Mouse (Mus musculus) heart, embryonic 16.5 days (tissue): ENCODE measurements around the gene Pdp2. TPM values are rescaled to one million over a fixed set of nuclear protein-coding genes. Genes with fewer than 3 reads are reported as not detected.
A peak's percentile ranks its signal among the peaks of the same experiment; 100 is the strongest.

Source experiments
- ATAC-seq: fragments of 200-750 bp; cut with Nextera tagmentation; replicated peaks from 2 replicates; pipeline ENCODE4 v1.8.0; 2017; ENCODE audit warnings: moderate number of reproducible peaks; ENCODE audit not compliant: insufficient read depth, low FRiP score; ENCODE audit errors: extremely low read depth
- H3K27ac ChIP-seq: fragments of 300-500 bp; sonication (generic); 2 replicates; pipeline ENCODE4 v1.5.1; 2014; ENCODE audit warnings: mild to moderate bottlenecking, low read length, control low read depth, moderate library complexity
- H3K27me3 ChIP-seq: fragments of 300-500 bp; sonication (generic); 2 replicates; pipeline ENCODE4 v1.6.1; 2014; ENCODE audit warnings: low read length, mixed read lengths; ENCODE audit not compliant: control insufficient read depth, insufficient read depth
- H3K36me3 ChIP-seq: fragments of 300-500 bp; sonication (generic); 2 replicates; pipeline ENCODE4 v1.6.1; 2014; ENCODE audit not compliant: control insufficient read depth, insufficient read depth
- H3K4me1 ChIP-seq: fragments of 300-500 bp; sonication (generic); 2 replicates; pipeline ENCODE4 v1.6.1; 2014; ENCODE audit warnings: low read length, mixed read lengths; ENCODE audit not compliant: control insufficient read depth, insufficient read depth
- H3K4me2 ChIP-seq: fragments of 300-500 bp; sonication (generic); 2 replicates; pipeline ENCODE4 v1.6.1; 2014; ENCODE audit warnings: low read depth, mild to moderate bottlenecking, control low read depth, low read length
- H3K4me3 ChIP-seq: fragments of 300-500 bp; sonication (generic); 2 replicates; pipeline ENCODE4 v1.5.1; 2014; ENCODE audit warnings: mild to moderate bottlenecking, control low read depth, low read length
- H3K9ac ChIP-seq: fragments of 300-500 bp; sonication (generic); 2 replicates; pipeline ENCODE4 v1.6.1; 2014; ENCODE audit warnings: low read length, control low read depth
- H3K9me3 ChIP-seq: fragments of 300-500 bp; sonication (generic); replicated peaks from 2 replicates; pipeline ENCODE4 v1.6.1; 2016; ENCODE audit warnings: low read length; ENCODE audit not compliant: control insufficient read depth
- WGBS: fragments of 180-500 bp; shearing (Covaris S2); extraction: QIAGEN DNeasy Blood & Tissue Kit; methylation state at CpG from one replicate; pipeline ENCODE4 v1.1.7; 2014; 5-methylcytosine and 5-hydroxymethylcytosine counted together
- polyA plus RNA-seq: library from polyadenylated mRNA; unstranded; fragments of >200 nt; fragmentation: Nextera tagmentation; extraction: Ambion mirVana; gene quantifications from 2 replicates; pipeline ENCODE4 v1.2.1, GENCODE M21; 2015

Pdp2 gene
- polyA plus RNA-seq, 1 experiment from 2014 or later, result 6.2 TPM

GRCm38 (mm10) chr8:104627065-104627740, 36.0 kb downstream of the Pdp2 start:
- peak overlapping the region; percentile 96 for H3K27ac ChIP-seq

GRCm38 (mm10) chr8:104628402-104628801, 37.2 kb downstream of the Pdp2 start:
- no peaks in the 10 kb centered on the region for H3K27me3 ChIP-seq
- H3K27ac ChIP-seq, result peak overlapping the region; percentile 96
- ATAC-seq, result no peak
- peaks cover 16% of the 10 kb centered on the region for H3K36me3 ChIP-seq
- peak overlapping the region; percentile 95 for H3K9ac ChIP-seq
- peak overlapping the region; percentile 76 for H3K4me2 ChIP-seq
- peaks cover 43% of the 10 kb centered on the region for H3K4me1 ChIP-seq
- 75% methylated on average over 21 of the region's 21 CpGs for WGBS
- no peaks in the 10 kb centered on the region for H3K9me3 ChIP-seq
- H3K4me3 ChIP-seq, result peak overlapping the region; percentile 84

More at GRCm38 (mm10) chr8:104627065-104627740, 36.0 kb downstream of the Pdp2 start:
- Histone ChIP-seq H3K9me3 (no peaks in the 10 kb centered on the region), H3K36me3 (peaks cover 16% of the 10 kb centered on the region), H3K27me3 (no peaks in the 10 kb centered on the region), H3K4me3 (no peak overlapping the region), H3K4me1 (peaks cover 36% of the 10 kb centered on the region), H3K9ac (peak overlapping the region; percentile 53), H3K4me2 (no peak overlapping the region)
- WGBS, result 52% methylated on average over 4 of the region's 4 CpGs
- no peak for ATAC-seq

GRCm38 (mm10) chr8:104629306-104630110, 38.3 kb downstream of the Pdp2 start:
- H3K27me3 ChIP-seq, result no peaks in the 10 kb centered on the region
- peaks cover 44% of the 10 kb centered on the region for H3K4me1 ChIP-seq
- peak overlapping the region; percentile 95 for H3K9ac ChIP-seq
- no peaks in the 10 kb centered on the region for H3K9me3 ChIP-seq
- peak overlapping the region; percentile 76 for H3K4me2 ChIP-seq
- H3K4me3 ChIP-seq, result peak overlapping the region; percentile 84
- peak overlapping the region; percentile 96 for H3K27ac ChIP-seq
- 19% methylated on average over 22 of the region's 22 CpGs for WGBS
- peaks cover 16% of the 10 kb centered on the region for H3K36me3 ChIP-seq
- ATAC-seq, result peak; percentile 20

GRCm38 (mm10) chr8:104630111-104630479, 38.8 kb downstream of the Pdp2 start:
- peak overlapping the region; percentile 96 for H3K27ac ChIP-seq
- no peaks in the 10 kb centered on the region for H3K9me3 ChIP-seq
- H3K4me2 ChIP-seq, result peak overlapping the region; percentile 76
- peak overlapping the region; percentile 95 for H3K9ac ChIP-seq
- H3K4me3 ChIP-seq, result peak overlapping the region; percentile 84
- peaks cover 38% of the 10 kb centered on the region for H3K4me1 ChIP-seq
- H3K36me3 ChIP-seq, result peaks cover 18% of the 10 kb centered on the region
- no peak for ATAC-seq
- 12% methylated on average over 8 of the region's 8 CpGs for WGBS
- no peaks in the 10 kb centered on the region for H3K27me3 ChIP-seq

- peak overlapping the region; percentile 76 for H3K4me2 ChIP-seq
- peaks cover 23% of the 10 kb centered on the region for H3K36me3 ChIP-seq
- WGBS, result 1% methylated on average over 36 of the region's 36 CpGs
- H3K27me3 ChIP-seq, result no peaks in the 10 kb centered on the region
- H3K9ac ChIP-seq, result peak overlapping the region; percentile 95
- peaks cover 36% of the 10 kb centered on the region for H3K4me1 ChIP-seq
- H3K4me3 ChIP-seq, result peak overlapping the region; percentile 84
- H3K9me3 ChIP-seq, result no peaks in the 10 kb centered on the region
- H3K27ac ChIP-seq, result peak overlapping the region; percentile 96
- ATAC-seq, result no peak
These were observed 39.3 kb downstream of the Pdp2 start for GRCm38 (mm10) chr8:104630574-104630973.

- Histone ChIP-seq H3K9ac (peak within 1 kb of the TSS; percentile 95), H3K4me2 (peak within 1 kb of the TSS; percentile 76), H3K9me3 (no peaks in the 10 kb centered on the region), H3K4me3 (peak within 1 kb of the TSS; percentile 84), H3K27ac (peak within 1 kb of the TSS; percentile 99), H3K4me1 (peaks cover 32% of the 10 kb centered on the region), H3K27me3 (no peaks in the 10 kb centered on the region), H3K36me3 (peaks cover 26% of the 10 kb centered on the region)
- ATAC-seq, result peak; percentile 82
- WGBS, result under 1% methylated on average over 21 of the region's 28 CpGs
These were observed 39.9 kb downstream of the Pdp2 start, which contains the start of gene Rrad for GRCm38 (mm10) chr8:104630981-104631663. TSS of gene Rrad (minus strand) at chr8:104631327.

- Histone ChIP-seq H3K27me3 (no peaks in the 10 kb centered on the region), H3K4me3 (peak overlapping the region; percentile 84), H3K36me3 (peaks cover 26% of the 10 kb centered on the region), H3K4me2 (peak overlapping the region; percentile 76), H3K4me1 (peaks cover 32% of the 10 kb centered on the region), H3K9ac (peak overlapping the region; percentile 95), H3K27ac (peak overlapping the region; percentile 99), H3K9me3 (no peaks in the 10 kb centered on the region)
- 20% methylated on average over 5 of the region's 5 CpGs for WGBS
- ATAC-seq, result 0 out of 2 replicates have a peak, but pooled peaks have one; percentile 3
These were observed 40.7 kb downstream of the Pdp2 start for GRCm38 (mm10) chr8:104631975-104632374.

- H3K9ac ChIP-seq, result peak overlapping the region; percentile 95
- H3K27ac ChIP-seq, result peak overlapping the region; percentile 99
These were observed 41.2 kb downstream of the Pdp2 start for GRCm38 (mm10) chr8:104632486-104632885.

More at GRCm38 (mm10) chr8:104632486-104632885, 41.2 kb downstream of the Pdp2 start:
- Histone ChIP-seq H3K36me3 (peaks cover 25% of the 10 kb centered on the region), H3K4me2 (peak overlapping the region; percentile 76), H3K9me3 (no peaks in the 10 kb centered on the region), H3K4me1 (peaks cover 30% of the 10 kb centered on the region), H3K27me3 (no peaks in the 10 kb centered on the region), H3K4me3 (peak overlapping the region; percentile 84; the same call in 1 of the 2 replicates)
- WGBS, result 56% methylated on average over 6 of the region's 6 CpGs
- ATAC-seq, result no peak
